Mouse (Mus musculus) stomach, embryonic 14.5 days (tissue): ENCODE data around the gene Rora. TPM values are rescaled to one million over a fixed set of nuclear protein-coding genes. Genes with fewer than 3 reads are reported as not detected.

ENCODE experiments used
- ATAC-seq: fragments of 200-750 bp; cut with Nextera tagmentation; 2 replicates; pipeline ENCODE4 v1.8.0; 2017; ENCODE audit warnings: low read depth, moderate TSS enrichment; ENCODE audit not compliant: insufficient number of reproducible peaks, insufficient read depth, low FRiP score
- H3K27ac ChIP-seq: fragments of 300-500 bp; sonication (generic); 2 replicates; pipeline ENCODE4 v1.5.1; 2014; ENCODE audit warnings: mild to moderate bottlenecking, low read length, moderate library complexity, mixed read lengths
- H3K27me3 ChIP-seq: fragments of 300-500 bp; sonication (generic); 2 replicates; pipeline ENCODE4 v1.6.1; 2014; ENCODE audit warnings: low read length, control low read depth, mixed read lengths; ENCODE audit not compliant: control insufficient read depth, insufficient read depth
- H3K36me3 ChIP-seq: fragments of 300-500 bp; sonication (generic); 2 replicates; pipeline ENCODE4 v1.6.1; 2014; ENCODE audit warnings: mild to moderate bottlenecking, control low read depth, low read length, moderate library complexity, mixed read lengths; ENCODE audit not compliant: control insufficient read depth, insufficient read depth
- H3K4me1 ChIP-seq: fragments of 300-500 bp; sonication (generic); 2 replicates; pipeline ENCODE4 v1.6.1; 2014; ENCODE audit warnings: low read length, control low read depth, mixed read lengths; ENCODE audit not compliant: control insufficient read depth, insufficient read depth
- H3K4me2 ChIP-seq: fragments of 300-500 bp; sonication (generic); replicated peaks from 2 replicates; pipeline ENCODE4 v1.6.1; 2014; ENCODE audit warnings: low read depth, low read length, control low read depth
- H3K4me3 ChIP-seq: fragments of 300-500 bp; sonication (generic); 2 replicates; pipeline ENCODE4 v1.5.1; 2014; ENCODE audit warnings: low read depth, low read length, control low read depth
- H3K9ac ChIP-seq: fragments of 300-500 bp; sonication (generic); replicated peaks from 2 replicates; pipeline ENCODE4 v1.6.1; 2014; ENCODE audit warnings: low read depth, mild to moderate bottlenecking, control low read depth, low read length, moderate library complexity, mixed read lengths
- H3K9me3 ChIP-seq: fragments of 300-500 bp; sonication (generic); 2 replicates; pipeline ENCODE4 v1.6.1; 2016; ENCODE audit warnings: low read depth, low read length, control low read depth; ENCODE audit not compliant: control insufficient read depth
- WGBS: fragments of 180-500 bp; shearing (Covaris S2); extraction: QIAGEN DNeasy Blood & Tissue Kit; methylation state at CpG from one replicate; pipeline ENCODE4 v1.1.7; 2014; 5-methylcytosine and 5-hydroxymethylcytosine counted together
- polyA plus RNA-seq: library from polyadenylated mRNA; unstranded; fragments of >200 nt; fragmentation: Nextera tagmentation; extraction: Ambion mirVana; gene quantifications from 2 replicates; pipeline ENCODE4 v1.2.1, GENCODE M21; 2014

Gene Rora
- polyA plus RNA-seq, 1 experiment from 2014 or later: 7.1 TPM

GRCm38 (mm10) chr9:68695496-68695969 is 41.9 kb downstream of the Rora start:
- H3K4me1 ChIP-seq: peaks cover 12% of the 10 kb centered on the region
- 33% methylated on average over 16 of the region's 16 CpGs for WGBS
- no peak overlapping the region for H3K4me2 ChIP-seq
- H3K36me3 ChIP-seq: no peaks in the 10 kb centered on the region
- no peak overlapping the region for H3K4me3 ChIP-seq
- no peak for ATAC-seq
- H3K27me3 ChIP-seq: no peaks in the 10 kb centered on the region
- H3K9ac ChIP-seq: no peak overlapping the region
- H3K27ac ChIP-seq: no peak overlapping the region; the same call in 1 of the 2 replicates
- no peaks in the 10 kb centered on the region for H3K9me3 ChIP-seq

GRCm38 (mm10) chr9:68696425-68696956 is 42.9 kb downstream of the Rora start:
- 82% methylated on average over 3 of the region's 3 CpGs for WGBS
- Histone ChIP-seq H3K36me3 (no peaks in the 10 kb centered on the region), H3K4me2 (no peak overlapping the region), H3K9me3 (no peaks in the 10 kb centered on the region), H3K27me3 (no peaks in the 10 kb centered on the region), H3K27ac (no peak overlapping the region), H3K9ac (no peak overlapping the region), H3K4me1 (peaks cover 12% of the 10 kb centered on the region), H3K4me3 (no peak overlapping the region)
- ATAC-seq: no peak

DNA sequence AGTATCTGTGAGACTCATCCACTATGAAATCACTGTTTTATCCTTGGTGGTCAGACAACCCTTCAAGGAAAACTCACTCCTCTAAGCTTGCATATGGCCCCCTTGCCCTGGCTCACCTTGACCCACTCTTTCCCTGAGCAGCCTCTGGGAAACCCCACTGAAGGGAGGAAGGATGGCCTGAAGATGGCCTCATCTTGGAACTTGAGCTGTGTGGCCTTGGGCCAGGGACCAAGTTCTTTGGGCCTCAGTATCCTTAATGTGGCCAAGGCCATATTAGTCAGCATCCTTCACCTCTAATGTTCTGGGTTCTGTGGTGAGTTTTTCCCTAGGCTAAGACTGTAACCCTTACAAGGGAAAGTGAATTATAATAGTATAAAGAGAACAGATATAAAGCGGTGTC is 45.8 kb downstream of the Rora start:
- Histone ChIP-seq H3K4me3 (no peak overlapping the region), H3K9me3 (no peaks in the 10 kb centered on the region), H3K9ac (no peak overlapping the region), H3K27ac (no peak overlapping the region), H3K36me3 (no peaks in the 10 kb centered on the region), H3K27me3 (no peaks in the 10 kb centered on the region), H3K4me1 (peaks cover 12% of the 10 kb centered on the region), H3K4me2 (no peak overlapping the region)
- no peak for ATAC-seq
- whole genome bisulfite sequencing: 72% methylated on average over 1 of the region's 1 CpGs

- Histone ChIP-seq H3K4me3 (no peak overlapping the region), H3K9me3 (no peaks in the 10 kb centered on the region), H3K27me3 (no peaks in the 10 kb centered on the region), H3K9ac (no peak overlapping the region), H3K4me1 (peaks cover 10% of the 10 kb centered on the region), H3K4me2 (no peak overlapping the region), H3K27ac (no peak overlapping the region), H3K36me3 (no peaks in the 10 kb centered on the region)
- 67% methylated on average over 4 of the region's 4 CpGs for WGBS
- no peak for ATAC-seq
Measured at GRCm38 (mm10) chr9:68699856-68700255, 46.3 kb downstream of the Rora start.

DNA sequence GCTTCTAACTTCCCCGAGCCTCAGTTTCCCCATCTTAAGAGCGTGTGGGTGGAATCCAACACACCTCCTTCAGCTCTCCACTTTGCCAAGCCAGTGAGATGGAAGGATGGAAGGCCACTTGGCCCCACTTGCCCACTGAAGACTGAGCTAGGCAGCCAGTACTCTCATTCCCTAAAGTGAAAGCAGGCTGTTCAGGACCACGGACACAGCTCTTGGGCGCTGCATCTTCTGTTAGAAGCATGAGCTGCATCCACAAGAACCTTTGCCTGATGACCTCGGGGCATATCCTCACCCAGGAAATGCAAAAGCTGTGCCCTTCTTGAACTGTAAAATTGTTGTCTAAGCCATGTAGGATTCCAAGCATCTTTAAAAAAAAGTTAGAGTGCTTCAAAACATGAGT is 54.0 kb downstream of the Rora start:
- Histone ChIP-seq H3K9ac (no peak overlapping the region), H3K27me3 (no peaks in the 10 kb centered on the region), H3K4me2 (no peak overlapping the region), H3K9me3 (no peaks in the 10 kb centered on the region), H3K27ac (no peak overlapping the region), H3K36me3 (no peaks in the 10 kb centered on the region), H3K4me1 (no peaks in the 10 kb centered on the region), H3K4me3 (no peak overlapping the region)
- 59% methylated on average over 5 of the region's 5 CpGs for WGBS
- ATAC-seq: no peak

- 59% methylated on average over 8 of the region's 8 CpGs for whole genome bisulfite sequencing
- no peak for ATAC-seq
- no peak overlapping the region for H3K9ac ChIP-seq
Measured at GRCm38 (mm10) chr9:68709232-68709631, 55.6 kb downstream of the Rora start.

DNA sequence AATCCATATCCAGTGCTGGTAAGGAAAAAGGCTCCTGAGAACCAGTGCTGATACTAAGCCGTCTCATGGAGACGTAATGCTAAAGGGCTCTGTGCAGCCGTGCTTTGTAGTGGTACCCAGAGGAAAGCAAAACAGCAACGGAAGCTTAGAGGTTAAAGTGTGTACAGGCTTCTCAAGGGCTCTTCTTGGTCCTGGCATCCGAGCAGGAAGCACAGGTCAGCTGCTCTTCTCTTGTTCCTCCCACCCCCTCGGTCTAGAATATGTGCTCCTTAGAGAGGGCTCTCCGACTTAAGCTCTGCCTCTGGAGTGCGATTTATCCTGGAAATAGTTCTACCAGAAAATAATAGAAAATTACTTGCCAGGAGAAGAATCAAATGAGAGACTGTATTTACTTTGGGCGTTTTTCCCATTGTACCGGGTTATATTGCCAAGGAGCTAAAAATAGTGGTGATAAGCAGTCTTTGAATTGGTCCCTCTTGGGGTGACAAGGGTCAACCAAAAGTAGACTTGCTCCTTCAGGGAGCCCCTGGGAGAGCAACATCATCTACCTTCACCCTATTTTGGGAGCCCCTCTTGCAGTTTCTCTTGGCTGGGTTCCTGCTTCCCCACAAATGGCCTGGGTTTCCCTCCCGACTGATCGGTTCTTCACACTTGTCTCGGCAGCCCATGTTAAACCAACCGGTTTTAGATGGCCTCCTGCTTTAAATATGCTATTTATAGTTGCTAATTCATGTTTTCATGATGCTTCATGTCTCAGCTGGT is 57.5 kb downstream of the Rora start:
- no peaks in the 10 kb centered on the region for H3K4me1 ChIP-seq
- no peak overlapping the region for H3K4me3 ChIP-seq
- H3K9me3 ChIP-seq: no peaks in the 10 kb centered on the region
- no peak for ATAC-seq
- H3K9ac ChIP-seq: no peak overlapping the region
- no peak overlapping the region for H3K4me2 ChIP-seq
- H3K27ac ChIP-seq: no peak overlapping the region
- WGBS: 72% methylated on average over 14 of the region's 14 CpGs
- H3K36me3 ChIP-seq: no peaks in the 10 kb centered on the region
- H3K27me3 ChIP-seq: no peaks in the 10 kb centered on the region

More at GRCm38 (mm10) chr9:68709232-68709631, 55.6 kb downstream of the Rora start:
- Histone ChIP-seq H3K9me3 (no peaks in the 10 kb centered on the region), H3K4me2 (no peak overlapping the region), H3K36me3 (no peaks in the 10 kb centered on the region), H3K4me3 (no peak overlapping the region), H3K27ac (no peak overlapping the region), H3K4me1 (no peaks in the 10 kb centered on the region), H3K27me3 (no peaks in the 10 kb centered on the region)

DNA sequence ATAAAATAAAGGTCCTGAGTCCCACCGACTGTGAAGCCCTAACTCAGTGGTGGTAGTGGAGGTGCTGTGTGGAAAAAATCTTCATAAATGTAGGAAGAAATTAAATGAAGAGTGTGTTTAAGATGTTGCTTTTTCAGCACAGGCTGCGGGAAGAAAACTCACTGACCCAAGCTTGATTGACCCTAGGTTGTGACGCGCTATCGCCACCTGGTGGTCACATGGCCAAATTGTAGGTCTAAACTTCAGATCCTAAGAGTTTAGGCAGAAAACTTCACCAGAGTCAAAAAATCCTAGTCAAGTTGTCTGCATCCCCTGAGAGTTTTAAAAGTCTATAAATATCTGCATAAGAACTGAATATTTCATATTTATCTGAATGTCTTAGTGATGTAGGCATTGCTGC is 63.4 kb downstream of the Rora start:
- no peak for ATAC-seq
- Histone ChIP-seq H3K4me1 (no peaks in the 10 kb centered on the region), H3K27ac (no peak overlapping the region), H3K36me3 (no peaks in the 10 kb centered on the region), H3K9me3 (no peaks in the 10 kb centered on the region), H3K9ac (no peak overlapping the region), H3K27me3 (no peaks in the 10 kb centered on the region), H3K4me2 (no peak overlapping the region), H3K4me3 (no peak overlapping the region)
- 19% methylated on average over 5 of the region's 5 CpGs for WGBS
